Mouse (Mus musculus) induced T-regulatory cell, adult 2 months (primary cell): ENCODE results near the gene March6.

Experiments
- DNase-seq: peaks from one replicate; pipeline ENCODE4 v3.0.0-alpha.2; 2012; ENCODE audit warnings: low read depth

The March6 gene

DNA sequence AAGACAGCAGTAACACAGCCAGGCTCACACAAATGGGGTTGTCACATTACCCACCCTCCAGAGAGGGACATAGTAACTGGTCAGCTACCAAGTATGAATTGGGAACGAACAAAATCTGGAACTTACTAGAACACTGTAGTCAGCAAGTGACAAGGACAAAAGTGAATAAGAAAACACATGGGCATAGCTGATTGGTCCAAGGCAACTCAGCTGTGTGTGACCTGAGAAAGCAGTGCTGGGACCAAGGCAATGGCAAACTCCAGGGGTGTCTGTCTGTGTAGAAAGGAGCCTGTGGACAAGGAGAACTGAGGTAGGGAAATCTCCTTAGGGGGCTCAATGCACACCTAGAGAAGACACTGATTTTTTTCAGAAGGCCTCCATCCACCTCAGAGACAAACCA is 19.1 kb downstream of the March6 start:
- no peak for DNase-seq

DNA sequence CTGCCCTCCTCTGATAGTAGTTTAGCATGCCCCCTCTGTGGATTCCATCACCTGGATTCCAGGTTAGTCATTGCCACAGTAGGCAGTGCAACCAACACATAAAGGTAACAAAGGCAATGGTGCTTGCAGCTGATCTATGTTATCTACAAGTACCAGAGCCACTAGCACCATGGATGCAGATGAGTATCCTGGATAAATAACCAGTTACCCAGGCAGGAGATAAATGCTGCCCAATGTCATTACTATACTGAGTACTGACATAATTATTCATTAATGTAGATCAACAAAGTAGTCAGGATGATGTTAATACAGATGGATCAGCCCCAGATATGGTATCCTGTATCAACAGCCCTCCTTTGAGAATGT is 19.5 kb downstream of the March6 start:
- DNase-seq = no peak

DNA sequence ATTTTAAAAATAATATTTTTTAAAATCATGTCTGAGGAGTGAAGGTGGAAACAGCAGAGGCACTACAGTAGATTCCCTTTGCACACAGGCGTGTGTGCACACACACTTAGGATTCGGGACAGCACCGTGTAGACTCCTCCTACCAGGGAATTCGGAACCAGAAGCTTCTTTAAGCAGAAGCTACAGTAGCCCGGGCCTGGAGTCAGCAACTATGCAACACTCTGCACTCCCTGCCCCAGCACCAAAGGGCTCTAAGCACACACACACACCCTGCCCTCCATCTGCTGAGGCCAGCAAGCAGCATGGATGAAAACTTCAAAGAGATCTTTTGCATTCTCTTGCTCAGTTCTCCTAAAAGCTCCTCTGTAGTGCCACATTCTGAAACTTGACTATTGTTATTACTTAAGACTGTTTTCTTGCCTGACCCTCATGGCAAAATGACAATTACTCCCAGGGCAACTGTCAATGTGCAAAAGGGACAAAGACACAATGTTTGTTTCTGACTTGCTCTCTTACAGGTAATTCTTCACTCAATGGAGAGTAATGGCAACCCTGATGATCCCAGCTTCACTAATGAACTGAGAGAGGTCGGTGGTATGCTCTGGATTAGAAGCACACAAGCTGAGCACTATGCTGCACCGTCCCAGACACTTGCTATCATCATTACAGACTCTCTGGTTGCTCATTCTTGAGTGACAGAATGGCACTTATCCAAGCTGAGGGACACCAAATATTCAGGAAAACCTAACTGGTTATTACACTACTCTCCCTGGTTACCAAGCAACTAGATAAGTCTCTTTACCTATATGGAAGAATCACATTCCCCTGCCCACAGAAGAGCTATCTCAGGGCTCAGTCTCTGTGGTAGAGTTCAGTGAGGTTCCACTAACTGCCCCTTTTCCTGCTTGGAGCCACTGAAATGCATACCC is 20.1 kb downstream of the March6 start:
- DNase-seq = no peak

DNA sequence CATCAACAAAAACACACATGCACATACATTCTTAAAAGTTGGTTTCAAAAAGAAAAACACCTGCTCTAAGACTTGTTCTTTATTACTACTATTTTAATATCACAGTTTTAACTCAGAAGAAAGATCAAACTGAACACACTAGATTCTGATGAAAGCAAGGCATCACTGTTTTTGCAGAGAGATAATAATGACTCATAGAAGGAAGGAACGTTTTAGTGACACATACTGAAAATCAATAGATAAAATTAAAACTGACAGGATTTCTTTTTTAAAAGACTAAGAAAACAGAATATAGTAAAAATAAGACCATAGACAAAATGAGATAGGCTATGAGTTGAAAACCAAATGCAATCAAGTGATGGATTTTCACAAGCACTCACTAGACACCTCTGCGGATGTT is 25.8 kb downstream of the March6 start:
- no peak for DNase-seq

DNA sequence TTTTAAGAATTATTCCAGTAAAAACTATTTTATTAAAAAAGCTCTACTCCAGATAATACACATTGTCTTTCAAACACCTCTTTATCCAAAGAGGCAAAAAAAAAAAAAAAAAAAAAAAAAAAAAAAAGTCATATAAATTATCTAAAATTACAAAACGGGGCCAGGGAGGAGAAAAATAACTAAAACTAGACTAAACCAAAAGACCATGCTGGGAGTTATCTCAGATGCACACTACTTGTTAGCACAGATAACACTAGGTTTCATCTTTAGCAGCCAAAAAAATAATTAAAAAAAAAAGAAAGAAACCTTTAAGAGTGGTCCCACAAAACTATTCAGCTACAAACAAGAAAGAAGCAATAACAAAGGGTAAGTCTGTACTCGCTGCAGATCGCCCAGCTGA is 27.4 kb downstream of the March6 start:
- no peak for DNase-seq

DNA sequence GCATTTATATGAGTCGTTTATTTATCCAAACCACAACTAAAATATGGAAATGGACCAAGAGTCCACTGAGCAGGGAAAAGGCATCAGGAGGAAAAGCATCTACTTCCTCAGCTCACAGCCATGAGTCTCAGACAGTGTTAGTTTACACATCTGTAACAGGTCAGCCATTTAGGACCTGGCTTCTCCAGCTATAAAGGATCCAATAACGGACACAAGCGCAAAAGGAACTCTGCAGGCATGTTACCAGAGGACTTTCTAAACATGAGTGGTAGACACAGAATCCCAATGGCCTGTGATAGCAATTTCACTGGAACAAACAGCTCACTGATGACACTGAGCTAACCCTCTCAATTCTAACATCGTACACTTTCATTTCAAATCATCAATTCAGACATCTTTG is 27.9 kb downstream of the March6 start:
- DNase-seq = no peak

DNA sequence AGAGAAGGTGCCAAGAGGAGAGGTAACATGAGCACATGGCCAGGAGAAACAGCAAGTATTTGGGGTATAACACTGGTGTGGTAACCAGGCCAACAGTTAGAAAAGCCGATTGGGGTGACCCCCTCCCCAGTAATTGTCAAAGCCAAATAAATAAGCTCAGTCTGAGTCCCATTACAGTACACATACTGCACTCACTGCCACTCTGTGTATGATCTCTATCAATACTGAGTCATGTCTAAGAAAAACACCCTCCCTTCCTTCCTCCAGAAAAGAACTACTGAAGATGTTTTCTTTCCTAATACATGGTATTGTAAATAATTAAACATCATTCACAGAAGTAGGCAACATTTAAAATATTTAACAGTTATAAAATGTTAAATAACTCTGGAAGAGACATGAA is 28.5 kb downstream of the March6 start:
- DNase-seq = no peak

DNA sequence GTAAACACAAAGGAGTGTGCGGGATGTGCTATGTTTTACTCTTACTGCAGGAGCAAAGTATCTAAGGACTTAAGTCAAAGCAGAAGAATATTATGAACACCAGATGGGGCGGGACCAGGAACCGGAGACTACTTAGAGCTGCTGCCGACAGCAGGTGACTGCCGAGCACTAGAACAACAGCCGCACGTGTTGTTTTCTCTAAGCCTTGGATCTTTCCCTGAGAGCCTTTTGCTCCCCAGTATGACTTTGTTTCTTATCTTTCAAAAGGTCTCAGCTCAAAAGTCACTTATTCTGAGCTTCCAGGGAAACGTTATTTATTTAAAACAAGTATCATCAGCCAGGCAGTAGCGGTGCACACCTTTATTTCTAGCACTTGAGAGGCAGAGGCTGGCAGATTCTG is 36.0 kb downstream of the March6 start:
- DNase-seq = no peak

DNA sequence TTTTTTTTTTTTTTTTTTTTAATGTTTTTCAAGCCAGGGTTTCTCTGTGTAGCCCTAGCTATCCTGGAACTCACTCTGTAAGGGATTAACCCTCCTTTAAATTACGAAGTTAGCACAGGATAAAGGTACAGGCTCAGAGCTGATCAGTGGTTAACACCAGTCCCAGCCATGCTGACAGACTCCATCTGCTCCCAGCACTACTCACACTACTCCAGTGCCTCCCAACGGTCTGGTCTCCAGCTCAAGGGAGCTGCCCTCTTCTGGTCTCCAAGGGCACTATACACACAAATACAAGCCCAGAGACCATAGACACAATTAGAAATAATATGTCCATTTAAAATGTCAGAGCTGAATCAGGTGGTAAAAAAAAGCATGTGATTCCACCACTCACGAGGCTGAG is 36.5 kb downstream of the March6 start:
- no peak for DNase-seq

DNA sequence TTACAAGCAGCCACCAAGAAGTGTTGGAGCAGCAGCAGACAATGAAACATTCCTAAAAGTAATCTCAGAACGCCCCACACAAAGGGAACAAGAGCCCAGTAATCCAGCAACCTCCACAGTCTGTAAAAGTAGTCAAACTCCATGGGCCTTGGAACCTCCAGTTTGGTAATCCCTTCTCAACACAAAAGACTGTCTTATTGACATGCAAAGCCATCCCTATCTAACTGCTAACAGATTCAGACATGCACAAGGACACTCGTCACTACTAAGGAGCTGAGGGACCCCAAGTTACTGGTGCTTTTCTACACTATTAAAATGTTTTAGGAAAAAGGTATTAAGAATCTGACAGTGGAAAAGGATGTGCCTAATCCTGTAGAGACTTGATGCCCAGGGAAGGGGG is 43.4 kb downstream of the March6 start:
- no peak for DNase-seq

DNA sequence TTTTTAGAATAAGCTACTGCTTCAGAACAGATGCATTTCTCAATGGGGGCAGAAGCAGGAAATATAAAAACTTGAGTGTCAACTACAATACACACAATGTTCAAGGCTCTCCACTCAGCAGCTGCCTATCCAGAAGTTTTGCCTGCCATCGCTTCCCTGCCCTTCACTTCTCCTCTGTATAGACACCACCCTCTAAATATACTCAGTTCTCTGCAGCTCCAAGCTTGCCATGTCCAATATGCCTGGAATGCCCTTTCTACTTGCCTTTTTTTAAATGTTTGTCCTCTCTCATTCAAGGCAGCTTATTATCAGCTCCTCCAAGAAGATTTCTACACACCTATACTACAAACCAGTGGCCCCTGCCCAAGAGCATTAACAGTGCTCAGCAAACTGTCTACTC is 54.2 kb downstream of the March6 start:
- DNase-seq = no peak

DNA sequence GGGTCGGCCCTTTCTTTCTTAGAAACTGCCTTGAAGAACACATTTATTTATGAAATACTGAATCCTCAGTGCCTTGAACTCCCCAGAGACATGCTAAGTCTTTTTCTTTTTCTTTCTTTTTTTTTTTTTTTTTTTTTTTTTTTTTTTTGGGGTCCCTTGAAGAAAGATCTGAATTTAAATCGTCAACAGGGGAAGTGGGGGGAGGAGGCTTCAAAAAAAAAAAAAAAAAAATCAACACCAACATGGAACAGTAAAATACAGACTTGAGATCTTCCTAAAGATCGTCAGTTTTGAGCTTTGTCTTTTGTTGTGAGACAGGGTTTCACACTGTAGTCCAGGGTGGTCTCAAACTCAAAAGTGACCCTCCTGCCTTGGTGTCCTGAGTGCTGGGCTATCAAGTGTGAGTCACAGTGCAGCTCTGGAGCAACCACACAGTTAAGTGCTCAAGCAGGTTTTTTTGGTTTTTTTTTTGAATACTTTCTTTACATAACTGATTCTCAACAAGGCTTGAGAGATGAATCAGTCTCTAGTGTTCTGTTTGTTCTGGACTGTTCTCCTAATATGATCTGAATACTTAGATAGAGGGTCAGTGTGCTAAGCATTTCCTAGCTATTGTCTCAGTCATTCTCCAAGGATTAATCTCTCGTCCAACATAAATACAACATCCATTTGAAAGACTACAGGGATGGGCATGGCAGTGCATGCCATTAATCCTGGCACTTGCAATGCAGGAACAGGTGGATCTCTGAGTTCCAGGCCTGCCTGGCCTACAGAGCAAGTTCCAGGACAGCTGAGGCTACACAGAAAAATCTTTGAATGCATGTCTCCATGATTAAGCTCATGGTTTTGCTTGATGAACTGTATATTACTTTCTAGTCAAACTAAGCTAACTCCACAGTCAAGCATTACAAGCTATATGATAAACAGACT is 57.9 kb downstream of the March6 start:
- DNase-seq = peak; percentile 28

DNA sequence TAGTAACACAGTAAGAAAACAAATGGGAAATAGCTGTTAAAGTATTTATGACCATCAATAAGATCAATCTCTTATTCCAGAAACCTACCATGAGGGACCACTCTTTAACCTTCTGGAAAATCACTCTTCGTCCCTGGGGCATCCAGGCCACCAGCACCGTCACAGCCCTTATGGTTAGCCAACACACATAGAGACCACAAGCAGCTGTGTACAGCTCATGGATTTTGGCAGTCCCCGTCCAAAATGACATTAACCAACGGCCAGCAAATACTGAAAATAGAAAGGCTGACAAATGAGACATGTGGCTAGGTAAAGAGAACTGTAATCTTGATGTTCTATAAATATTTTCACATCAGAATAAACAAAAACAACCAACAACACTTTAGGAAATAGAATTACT is 59.3 kb downstream of the March6 start:
- no peak for DNase-seq

DNA sequence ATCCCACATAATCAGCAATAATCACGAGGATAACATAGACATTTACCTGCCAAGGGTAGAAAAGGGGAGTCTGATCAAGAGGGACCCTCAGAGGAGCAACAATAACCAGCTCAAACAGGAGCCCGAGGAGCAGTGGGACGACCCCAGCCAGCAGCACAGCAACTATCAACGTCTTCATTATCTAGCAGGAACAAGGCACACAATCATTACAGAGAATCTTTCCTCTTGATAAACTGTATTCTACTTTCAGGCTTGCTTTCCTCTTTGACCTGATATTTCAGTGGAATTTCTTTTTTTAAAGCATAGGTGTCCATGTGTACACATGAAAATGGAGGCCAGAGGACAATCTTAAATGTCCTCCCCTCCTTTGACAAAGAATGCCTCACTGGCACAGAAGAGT is 61.4 kb downstream of the March6 start:
- DNase-seq = no peak

DNA sequence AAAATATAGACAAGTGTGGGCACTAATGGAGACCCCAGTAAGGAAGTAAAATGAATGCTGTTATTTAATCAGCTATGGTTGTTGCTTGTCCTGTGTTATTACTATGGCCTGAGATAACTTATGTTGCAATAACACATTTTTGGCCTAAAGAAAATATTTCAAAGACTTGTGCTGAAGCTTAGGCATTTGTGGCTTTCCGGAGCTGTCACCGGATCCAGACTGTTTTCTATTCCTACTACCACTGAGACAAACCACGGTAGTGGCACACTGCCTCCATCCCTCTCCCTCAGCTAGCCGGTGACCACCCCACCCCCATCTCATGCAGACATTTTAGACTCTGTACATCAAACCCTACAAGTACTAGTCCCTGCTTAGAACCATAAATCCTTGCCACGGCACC is 62.0 kb downstream of the March6 start:
- no peak for DNase-seq

DNA sequence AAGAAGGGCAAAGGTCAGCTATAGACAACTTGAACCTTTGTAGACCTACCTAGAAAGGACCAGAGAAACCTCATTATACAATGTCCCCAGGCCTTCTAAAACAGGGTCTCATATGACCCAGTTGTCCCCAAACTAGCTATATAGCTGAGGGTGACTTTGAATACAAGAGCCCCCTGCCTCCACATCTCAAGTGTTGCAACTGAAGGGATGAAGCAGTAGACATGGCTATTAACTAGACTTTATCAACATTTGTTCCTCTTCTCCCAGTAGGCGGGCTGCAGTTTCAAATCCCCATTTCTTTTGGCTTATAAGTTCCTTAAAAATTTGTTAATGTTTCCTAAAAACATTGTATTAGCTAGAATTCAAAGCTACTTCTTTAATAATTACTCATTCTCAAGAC is 64.1 kb downstream of the March6 start:
- DNase-seq = no peak

DNA sequence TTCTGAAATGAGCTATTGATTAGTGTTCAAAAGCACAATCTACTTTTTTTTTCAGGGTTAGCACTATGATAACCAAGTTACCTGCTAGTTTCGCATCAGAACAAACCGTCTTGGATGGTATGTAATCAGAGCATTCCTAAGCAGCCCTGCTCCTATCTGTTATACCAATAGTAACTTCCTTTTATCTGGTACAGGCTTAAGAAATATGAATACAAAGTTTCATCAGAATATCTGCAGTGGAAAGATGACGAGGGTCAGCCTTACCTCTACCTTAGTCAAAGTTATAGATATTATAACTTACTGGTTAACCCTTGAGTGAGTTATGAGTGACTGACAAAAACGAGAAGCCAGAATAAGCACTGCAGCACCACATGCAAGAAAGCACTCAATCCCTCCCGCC is 64.6 kb downstream of the March6 start:
- DNase-seq = no peak

DNA sequence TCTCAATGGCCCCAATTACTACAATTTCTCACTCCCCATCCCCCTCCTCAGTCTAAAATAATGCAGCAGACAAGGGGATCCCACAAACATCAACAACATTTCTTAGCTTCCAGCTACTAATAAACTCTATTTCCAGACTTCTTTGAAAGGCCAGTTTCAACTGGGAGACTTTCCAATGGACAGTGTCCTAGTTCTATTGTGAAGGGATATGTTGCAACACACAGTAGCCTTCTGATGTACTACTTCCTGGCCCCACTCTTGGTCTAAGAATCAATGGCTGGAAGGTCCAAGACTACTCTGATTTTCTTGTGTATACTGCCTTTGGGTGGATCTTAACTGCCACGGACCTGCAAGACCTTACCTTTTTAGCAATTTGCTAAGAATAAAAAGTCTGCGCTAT is 65.0 kb downstream of the March6 start:
- DNase-seq = no peak

DNA sequence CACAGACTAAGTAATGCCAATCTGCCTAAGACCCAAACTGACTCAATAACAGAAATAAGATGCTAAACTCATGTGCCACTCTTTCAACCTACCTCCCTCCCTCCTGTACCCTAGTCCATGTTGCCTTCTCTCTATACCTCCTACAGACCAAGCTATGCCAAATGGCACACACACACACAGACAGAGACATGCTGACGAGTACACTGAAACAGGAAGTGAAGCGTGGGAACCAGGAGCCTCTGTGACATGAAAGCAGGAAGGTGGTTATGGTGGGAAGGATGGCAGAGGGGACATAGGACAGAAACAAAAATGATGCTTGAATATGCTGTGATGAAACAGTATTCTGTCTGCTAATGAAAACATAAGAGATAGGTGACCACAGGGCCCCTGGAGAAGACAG is 70.3 kb downstream of the March6 start:
- peak; percentile 38 for DNase-seq

DNA sequence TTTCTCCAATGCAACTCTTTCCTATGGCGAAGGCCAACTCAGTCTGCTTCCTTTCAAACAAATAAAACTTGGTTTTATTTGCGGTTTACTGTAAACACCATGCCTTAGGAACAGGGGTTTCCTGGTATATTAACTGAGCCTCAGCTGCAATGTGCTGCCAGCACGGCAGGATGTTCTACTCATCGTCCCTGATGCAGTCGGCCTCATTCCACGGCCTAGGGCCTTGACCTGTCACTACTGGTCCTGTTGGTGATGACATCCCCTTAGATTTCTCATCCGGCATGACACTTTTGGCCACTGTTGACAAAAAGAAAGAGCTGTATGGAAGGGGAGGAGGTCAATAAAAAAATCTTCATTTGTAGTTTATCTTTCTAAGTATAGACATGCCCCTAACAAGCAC is 72.8 kb downstream of the March6 start:
- no peak for DNase-seq

DNA sequence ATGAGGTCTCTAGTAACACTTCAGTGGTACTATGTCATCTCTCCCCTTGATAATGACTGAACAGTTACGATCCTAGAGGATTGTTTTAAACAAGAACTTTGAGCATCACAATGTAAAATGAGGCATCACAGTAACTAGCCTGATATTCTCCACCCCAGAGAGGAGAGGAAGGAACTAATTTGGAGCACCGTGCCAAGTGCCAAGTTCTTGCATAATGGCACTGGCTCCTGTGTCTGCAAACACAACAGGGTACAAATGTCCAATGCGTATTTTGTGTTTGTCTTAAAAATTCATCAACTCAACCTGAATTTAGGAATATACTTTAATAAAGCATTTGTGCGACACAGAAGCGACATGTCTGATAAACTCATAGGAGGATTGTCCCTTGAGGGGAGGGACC is 74.5 kb downstream of the March6 start:
- DNase-seq = no peak

DNA sequence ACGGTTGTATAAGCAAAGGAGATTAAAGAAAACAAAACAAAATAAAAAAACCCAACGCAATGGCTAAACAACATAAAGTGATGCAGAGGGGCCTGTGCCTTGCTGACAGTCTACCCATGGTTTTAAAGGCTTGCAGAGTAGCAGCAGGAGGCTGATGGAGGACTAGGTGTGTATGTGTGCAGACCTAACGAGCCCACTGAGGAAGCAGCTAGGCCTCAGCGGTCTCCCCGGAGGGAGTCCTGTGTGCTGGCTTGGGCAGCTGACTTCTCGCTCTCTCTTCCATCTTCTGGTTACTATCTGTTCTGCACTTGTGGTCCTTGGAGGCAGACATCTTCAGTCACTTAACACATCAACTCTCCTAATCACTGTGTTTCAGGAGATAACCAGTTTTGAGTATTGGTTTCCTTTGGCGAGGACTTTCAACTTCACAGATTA is 76.0 kb downstream of the March6 start:
- DNase-seq = no peak
